Mouse (Mus musculus): ENCODE data around the gene Nr1d2. TPM values are rescaled to one million over a fixed set of nuclear protein-coding genes. Genes with fewer than 3 reads are reported as not detected.
"Not testable (repeated sequence)": the region's sequence is repeated elsewhere in the genome, so short reads cannot be mapped to it uniquely, and the experiment has no call there.

Gene Nr1d2
- 10 to 100 TPM; 48.8 to 50.8 TPM for total RNA-seq (2021)
- long read RNA-seq, experiment 1, full-length matches to known transcripts: 17 of 23 reads
- long read RNA-seq, experiment 1, partial matches to known transcripts: 1 of 23 reads
- long read RNA-seq, experiment 1, other reads (novel, unspliced or antisense): 5 of 23 reads
- long read RNA-seq, experiment 2, full-length matches to known transcripts: 30 of 41 reads
- long read RNA-seq, experiment 2, partial matches to known transcripts: 2 of 41 reads
- long read RNA-seq, experiment 2, other reads (novel, unspliced or antisense): 9 of 41 reads

DNA sequence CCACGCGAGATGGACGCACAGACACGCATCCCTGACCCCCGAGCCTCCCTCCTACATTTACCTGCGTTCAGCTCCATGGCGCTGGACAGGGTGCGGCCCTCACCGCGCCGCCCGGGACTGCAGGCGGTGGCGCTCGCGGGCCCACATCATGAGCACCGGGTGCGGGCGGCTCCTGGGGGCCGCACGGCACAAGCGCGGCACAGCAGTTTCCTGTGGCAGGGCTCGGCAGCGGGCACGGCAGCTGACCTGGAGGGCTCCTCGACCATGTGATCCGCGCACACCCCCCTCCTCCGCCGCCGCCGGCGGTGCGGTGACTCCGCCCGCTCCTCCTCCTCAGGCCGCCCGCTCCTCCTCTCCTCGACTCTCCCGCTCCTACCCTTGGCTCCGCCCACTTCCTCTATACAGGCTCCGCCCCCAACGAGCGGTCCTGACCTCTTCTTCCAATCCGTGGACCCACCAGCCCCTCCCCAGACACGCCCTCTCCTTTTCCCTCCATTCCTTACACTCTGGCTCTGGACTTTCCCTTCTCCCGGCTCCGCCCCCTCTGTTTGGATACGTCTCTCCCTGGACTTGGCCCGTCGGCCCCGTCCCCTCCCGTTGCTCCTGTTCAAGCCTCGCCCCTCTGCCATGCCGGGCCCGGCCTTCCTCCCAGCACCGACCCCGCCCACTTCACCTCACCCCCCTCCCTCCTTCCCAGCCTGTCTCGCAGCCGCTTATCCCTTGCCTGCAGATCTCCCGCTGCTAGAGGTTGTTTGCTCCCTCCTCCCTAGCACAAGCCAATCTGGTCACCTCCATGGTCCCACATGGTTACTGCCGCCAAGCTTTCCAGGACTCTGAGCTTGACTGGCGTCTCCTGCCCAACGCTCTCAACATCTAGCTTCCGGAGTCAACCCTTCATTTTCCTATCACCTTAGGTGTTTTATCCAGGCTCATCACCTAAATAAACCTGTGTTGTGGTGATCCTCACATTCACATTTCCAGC, at the start of gene Nr1d2:
Nr1d2 (minus strand) TSS at position 378 of the 982 bp plus-strand sequence.
- intact Hi-C loops (cut with DNase I; ENCODE audit: low total_unique reads): no loop called here
- peak; percentile 99 for DNase-seq

DNA sequence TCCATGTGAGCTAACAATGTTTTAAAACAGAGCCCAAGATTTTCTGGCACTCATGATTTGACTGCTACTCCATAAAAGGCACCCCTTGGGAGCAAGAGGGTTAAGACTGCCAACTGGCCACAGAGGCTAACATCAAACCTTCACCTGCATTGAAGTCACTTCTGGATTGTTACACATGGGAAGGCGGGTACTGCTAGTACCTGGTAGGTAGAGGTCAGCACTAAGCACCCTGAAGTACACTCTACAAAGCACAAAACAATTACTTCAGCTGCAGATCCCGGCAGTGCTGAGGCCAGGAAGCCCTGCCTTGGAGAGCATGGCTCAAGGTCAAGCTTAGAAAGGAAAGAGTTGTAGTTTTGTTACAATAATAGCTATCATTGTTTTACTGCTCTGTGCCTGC, 48.5 kb upstream of the Nr1d2 start:
- intact Hi-C loops (cut with DNase I; ENCODE audit: low total_unique reads): loop anchor here (10.0 kb wide), 1 partner anchor 73 kb away; no protein-coding TSS in a partner anchor

DNA sequence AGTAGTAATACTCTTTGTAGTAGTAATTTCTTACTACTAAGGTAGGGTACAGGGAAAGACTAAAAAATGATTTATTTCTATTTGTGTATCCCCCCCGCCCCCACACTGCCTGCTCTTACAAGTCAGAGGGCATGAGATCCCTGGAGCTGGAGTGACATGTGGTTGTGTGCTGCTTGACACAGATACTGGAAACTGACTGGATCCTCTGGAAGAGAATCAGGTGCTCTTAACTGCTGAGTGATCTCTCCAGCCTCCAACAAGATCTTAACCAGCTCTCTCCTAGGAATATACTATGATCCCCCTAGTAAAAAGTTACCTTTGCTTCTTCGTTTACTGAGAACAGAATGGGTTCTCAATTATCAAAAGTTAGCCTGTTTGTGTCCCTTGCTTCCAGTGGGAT, 47.5 kb upstream of the Nr1d2 start:
- intact Hi-C loops (cut with DNase I; ENCODE audit: low total_unique reads): loop anchor here (10.0 kb wide), 1 partner anchor 72 kb away; no protein-coding TSS in a partner anchor
- no peak for DNase-seq

More for the DNA sequence above, 48.5 kb upstream of the Nr1d2 start:
- DNase-seq: no peak

DNA sequence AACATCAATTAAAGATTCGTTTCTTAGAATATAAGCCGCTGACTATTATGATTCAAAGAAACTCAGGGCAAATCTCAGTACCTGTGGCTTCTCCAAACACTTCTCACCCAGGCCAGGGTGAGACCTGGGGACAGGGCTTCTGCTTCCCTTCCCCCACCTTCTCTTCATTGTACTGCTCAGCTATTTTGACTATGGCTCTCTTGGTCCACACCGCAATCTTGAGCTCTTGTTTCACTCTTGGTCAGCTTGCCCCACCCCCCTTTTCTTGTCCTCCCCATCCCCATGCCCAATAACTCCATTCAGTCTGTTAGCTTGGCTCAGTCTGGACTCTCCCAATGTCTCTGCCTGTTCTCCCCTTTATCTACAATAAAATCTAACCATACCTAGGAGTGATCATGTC, 46.5 kb upstream of the Nr1d2 start:
- intact Hi-C loops (cut with DNase I; ENCODE audit: low total_unique reads): loop anchor here (10.0 kb wide), 1 partner anchor 71 kb away; no protein-coding TSS in a partner anchor
- no peak for DNase-seq

DNA sequence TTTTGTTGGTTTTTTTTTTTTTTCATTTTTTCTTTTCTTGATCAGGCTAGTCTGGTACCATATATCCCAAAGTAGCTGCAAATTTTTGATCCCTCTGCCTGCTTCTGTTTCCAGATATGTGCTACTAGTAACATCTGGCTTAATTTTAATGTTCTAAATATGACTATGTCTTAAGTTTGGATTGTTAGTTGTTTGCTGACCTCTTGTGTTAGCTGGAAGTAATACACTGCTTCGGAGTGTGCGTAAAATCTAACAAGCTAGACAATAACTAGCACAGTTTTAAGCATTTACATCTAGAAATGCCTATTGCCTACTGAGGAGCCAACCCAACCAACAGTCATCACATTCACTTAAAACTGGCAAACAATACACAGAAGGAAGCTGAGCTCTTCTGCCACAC, 45.7 kb upstream of the Nr1d2 start:
- DNase-seq: no peak
- intact Hi-C loops (cut with DNase I; ENCODE audit: low total_unique reads): loop anchor here (10.0 kb wide), 1 partner anchor 70 kb away; no protein-coding TSS in a partner anchor

DNA sequence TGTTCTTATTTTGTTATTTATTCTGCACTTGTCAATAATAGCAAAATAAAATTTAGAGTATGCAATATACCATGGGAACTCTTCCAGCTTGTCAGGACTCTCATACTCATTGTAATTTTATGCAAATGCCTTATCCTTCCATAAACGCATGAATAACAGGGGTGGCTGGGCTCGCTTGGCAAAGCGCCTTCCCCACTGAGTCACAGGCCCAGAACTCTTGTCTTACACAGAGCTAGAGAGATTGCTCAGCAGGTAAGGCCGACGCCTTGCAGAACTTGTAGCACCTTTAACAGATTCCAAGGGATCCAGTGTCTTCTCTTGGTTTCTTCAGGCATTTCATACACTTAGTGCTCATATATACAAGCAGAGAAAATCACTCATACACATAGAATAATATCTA, 41.4 kb upstream of the Nr1d2 start:
- intact Hi-C loops (cut with DNase I; ENCODE audit: low total_unique reads): loop anchor here (10.0 kb wide), 1 partner anchor 66 kb away; no protein-coding TSS in a partner anchor
- no peak for DNase-seq

DNA sequence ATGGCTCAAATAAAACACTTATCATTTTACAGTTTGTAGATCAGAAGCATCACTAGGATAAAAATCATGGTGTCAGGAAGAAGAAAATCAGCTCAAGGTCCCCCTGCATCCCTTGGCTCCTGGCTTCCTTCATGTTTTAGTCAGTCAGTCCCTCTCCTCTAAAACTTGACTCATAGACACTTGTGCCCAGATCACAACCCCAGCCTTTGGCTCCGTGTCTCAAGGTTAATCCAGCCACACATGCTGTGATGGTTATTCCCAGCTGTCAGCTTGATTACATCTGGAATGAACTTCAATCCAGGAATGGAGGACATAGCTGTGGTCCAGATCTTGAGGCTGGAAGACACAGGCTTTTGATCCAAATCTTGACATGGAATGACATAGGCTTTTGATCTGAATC, 35.6 kb upstream of the Nr1d2 start:
- DNase-seq: no peak
- intact Hi-C loops (cut with DNase I; ENCODE audit: low total_unique reads): no loop called here

DNA sequence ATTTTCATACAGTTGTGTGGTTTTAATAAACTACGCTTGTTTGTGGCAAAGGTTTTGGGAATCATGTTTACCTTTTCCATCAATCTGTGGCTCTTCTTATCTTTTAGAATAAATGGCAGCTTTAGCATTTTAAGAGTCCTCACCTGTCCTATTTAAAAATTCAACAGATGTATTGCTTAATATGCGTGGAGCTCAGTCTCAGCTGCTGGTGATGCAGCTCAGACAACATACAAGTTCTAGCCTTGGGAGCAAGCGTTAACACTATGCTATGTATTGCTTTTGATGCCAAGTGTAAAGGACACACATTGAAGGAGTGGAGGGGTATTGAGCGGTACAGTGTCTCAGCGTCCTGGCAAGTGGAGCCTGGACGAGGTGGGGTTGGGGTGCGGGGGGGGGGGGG, 32.7 kb upstream of the Nr1d2 start:
- DNase-seq: no peak
- intact Hi-C loops (cut with DNase I; ENCODE audit: low total_unique reads): no loop called here

DNA sequence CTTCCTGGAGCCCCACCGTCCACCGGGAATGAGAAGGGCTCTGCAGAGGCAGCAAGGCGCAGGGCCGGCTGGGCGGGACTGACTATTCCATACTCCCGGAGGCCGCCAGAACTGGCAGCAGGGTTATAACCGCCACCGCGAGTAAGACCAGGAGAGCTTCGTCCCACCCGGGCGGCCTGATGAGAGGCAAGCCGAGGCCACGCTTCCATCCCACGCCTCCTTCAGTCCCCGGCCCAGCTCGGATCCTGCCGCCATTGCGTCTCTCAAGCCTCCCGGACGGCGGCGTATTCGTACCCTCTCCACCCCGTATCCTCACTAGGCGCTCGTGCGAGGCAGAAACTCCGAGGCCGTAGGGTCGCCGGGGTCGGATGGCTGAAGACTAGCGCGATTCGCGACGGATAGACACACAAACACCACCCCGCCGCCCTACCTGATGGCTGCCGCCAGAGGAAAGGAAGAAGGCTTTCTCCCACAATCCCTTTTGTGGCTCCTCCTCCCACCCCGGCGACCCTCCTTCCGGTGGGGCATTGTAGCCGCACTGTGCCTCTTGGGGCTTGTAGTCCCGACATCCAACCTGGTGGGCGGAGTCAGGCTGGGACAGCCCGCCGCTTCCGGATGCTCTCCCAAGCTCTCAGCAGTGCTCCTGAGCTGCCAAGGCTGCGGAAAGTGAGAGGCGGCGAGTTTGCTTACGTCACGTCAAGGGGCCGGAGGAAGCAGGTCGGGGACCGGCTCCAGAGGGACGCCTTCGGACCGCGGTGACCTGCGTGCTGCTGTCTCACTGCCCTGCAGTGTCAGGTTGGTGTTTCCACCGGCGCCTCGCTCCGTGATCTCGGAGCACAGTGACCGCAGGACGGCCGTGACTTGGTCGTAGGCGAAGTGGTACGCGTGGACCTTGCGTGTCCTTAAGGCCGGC, 31.9 kb upstream of the Nr1d2 start, which contains the start of the genes Nkiras1 and Rpl15:
Nkiras1 (plus strand) TSS at position 608 of the 913 bp plus-strand sequence.
Rpl15 (minus strand) TSS at position 863 of the 913 bp plus-strand sequence.
- DNase-seq: peak; percentile 99
- intact Hi-C loops (cut with DNase I; ENCODE audit: low total_unique reads): no loop called here

DNA sequence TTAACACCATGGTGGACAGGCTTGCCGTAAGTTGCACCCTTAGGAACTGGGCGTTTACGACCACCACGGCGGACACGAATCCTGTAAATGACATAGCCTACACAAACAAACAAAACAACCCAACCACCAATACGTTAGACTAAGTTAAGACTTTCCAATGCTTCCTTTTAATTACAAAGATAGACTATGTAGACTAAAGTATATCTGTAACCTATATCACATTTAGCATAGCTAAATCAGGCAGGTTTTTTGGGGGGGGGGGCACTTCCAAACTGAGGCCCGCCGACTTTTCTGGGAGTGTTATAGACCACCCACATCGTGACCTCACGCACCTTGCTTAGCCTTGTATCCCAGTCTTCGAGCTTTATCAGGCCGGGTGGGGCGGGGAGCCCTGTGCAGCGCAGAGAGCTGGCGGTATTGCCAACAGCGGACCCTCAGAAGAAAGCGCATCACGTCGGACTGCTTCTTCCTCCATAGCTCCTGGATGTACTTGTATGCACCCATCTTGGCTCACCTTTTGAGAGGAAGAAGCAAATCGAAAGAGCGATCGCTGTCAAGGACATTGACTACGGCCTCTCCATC, 31.1 kb upstream of the Nr1d2 start:
- DNase-seq; intact Hi-C loops (cut with DNase I; ENCODE audit: low total_unique reads): not testable (repeated sequence)

DNA sequence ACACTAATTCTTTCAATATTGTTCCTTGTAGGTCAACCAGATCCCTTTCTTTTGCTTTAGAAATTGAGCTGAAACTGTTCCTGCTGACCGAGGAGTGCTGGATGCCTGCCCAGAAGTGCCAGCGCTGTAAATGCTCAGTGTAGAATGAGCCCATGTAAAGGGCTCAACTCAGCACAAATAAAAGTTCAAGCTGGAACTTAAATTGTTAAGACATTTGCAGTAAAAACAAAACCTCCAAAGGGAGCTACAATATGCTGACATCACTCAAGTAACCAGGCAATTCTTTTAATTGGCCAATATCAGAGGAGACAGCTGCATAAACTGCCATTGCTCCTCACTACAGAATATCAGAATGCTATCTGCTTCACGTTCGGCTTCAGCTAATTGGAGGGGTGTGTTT, 24.5 kb upstream of the Nr1d2 start:
- intact Hi-C loops (cut with DNase I; ENCODE audit: low total_unique reads): no loop called here
- DNase-seq: peak; percentile 13

DNA sequence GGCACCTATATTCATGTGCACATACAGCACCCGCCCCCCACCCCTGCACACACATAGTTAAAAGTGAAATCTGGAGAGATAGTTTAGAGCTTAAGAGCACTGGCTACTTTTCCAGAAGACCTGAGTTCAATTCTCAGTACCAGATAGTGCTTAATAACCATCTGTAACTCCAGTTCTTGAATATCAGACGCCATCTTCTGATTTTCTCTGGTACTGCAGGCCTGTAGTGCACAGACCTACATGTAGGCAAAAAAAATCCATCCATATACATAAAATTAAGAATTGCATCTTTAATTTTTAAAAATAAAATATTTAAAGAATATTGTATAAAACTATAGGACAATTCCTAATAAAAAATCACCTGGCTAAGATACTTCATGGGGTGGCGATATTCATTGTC, 22.3 kb upstream of the Nr1d2 start:
- DNase-seq: no peak
- intact Hi-C loops (cut with DNase I; ENCODE audit: low total_unique reads): no loop called here

DNA sequence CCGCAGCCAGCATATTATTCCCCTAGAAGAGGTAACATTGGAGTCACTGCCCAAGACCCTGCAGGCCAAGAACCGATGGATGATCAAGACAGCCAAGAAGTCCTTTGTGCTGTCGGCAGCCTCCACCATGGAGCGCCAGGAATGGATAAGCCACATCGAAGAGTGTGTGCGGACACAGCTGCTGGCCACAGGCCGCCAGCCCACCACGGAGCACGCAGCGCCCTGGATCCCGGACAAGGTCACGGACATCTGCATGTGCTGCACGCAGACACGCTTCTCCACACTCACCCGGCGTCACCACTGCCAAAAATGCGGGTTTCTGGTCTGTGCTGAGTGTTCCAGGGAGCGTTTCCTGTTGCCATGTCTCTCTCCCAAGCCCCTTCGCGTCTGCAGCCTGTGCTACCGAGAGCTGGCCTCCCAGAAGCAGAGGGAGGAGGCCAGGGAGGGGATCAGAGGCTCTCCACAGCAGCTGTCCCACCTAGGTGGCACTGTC, 3.8 kb upstream of the Nr1d2 start:
- intact Hi-C loops (cut with DNase I; ENCODE audit: low total_unique reads): no loop called here
- DNase-seq: peak; percentile 8

DNA sequence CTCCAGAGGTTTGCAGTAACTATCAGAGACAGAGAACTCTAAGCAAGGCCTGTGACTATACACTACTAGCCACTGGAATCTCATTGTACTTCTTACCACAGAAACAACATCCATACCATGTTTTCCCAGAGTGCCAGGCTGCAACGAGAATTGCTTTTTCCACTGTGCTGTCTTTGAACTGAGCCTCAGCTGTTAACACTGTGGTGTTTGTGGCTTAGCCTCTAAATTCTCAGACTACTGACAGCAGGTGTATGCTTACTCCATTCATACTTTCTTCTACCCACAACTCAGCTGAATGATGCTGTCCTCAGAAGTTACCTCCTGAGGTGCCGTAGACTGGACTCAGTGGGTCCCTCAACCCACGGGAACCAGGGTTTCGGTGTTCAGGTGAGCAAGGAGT, 2.9 kb upstream of the Nr1d2 start:
- intact Hi-C loops (cut with DNase I; ENCODE audit: low total_unique reads): no loop called here

DNA sequence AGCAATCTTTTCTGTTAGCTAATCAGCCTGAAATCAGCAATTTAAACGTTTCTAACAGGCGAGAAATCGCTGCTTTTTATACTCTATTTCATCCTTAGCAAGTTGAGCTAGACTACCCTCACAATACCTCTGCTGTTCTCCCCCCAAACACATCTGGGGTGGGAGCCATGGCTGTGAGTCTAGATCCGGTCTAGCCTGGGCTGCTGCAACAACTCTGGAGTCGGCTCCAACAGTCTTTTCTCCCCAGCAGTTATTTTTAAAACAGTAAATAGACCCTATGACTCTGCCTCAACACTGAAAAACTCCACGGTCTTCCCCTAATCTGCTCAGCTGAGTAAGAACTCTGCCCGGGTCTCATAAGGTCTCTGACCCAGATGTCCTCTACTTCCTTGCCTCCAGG, 1.2 kb upstream of the Nr1d2 start:
- DNase-seq: no peak
- intact Hi-C loops (cut with DNase I; ENCODE audit: low total_unique reads): no loop called here

More for the DNA sequence above, 2.9 kb upstream of the Nr1d2 start:
- no peak for DNase-seq

DNA sequence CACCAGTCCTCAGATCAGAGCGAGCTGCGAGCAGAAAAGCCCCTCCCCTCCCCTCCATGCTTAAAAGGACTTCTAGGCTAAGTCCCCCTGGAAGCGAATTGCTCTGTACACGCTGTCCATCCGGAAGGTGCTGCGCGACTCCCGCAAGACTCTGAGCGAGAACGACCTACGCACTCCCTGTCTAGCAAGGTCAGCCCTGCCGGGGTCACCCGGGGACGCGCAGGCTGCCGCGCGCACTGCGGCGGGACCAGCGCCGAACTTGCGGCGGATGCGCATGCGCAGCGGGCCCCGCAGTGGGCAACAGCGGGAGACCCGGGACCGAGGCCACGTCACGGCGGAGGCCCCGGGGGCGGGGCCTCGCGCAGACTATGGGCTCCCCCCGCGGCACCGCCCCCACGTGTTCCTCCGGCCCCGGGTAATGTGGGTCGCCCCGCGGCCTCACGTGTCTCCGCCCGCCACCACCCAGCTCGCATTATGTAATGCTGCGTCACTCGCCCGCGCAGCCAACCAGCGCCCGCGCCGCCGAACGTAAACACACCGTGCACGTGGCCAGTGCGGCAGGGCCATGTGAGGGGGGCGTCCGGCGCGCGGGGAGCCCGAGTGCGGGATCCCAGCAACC, 687 bp downstream of the Nr1d2 start:
- intact Hi-C loops (cut with DNase I; ENCODE audit: low total_unique reads): no loop called here
- peak; percentile 99 for DNase-seq

DNA sequence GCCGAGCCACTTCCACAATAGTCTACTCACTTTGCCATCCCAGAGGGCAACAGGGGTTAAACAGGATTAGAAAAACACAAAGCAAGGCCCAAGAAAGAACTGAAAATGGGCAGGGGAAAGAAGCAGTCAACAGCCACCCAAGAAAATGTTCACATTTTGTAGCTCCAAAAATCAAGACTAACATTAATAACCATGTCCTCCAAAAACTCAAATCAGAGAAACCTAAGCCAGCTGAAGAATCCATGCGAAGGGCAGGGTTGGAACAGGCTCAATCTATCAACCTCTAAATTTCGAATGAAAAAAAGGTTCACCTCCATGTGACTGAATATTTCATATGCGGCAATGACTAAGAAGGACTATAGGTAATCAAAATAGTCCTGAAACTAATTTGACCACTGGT, 1.5 kb downstream of the Nr1d2 start:
- intact Hi-C loops (cut with DNase I; ENCODE audit: low total_unique reads): no loop called here
- no peak for DNase-seq
